Mouse (Mus musculus) forebrain, embryonic 14.5 days (tissue): Measurements from ENCODE around the gene Serf1. TPM values are rescaled to one million over a fixed set of nuclear protein-coding genes. Genes with fewer than 3 reads are reported as not detected.

Source experiments
- polyA plus RNA-seq: library from polyadenylated mRNA; unstranded; fragments of >200 nt; fragmentation: Nextera tagmentation; extraction: Ambion mirVana; gene quantifications from 2 replicates; pipeline ENCODE4 v1.2.1, GENCODE M21; 2014

Gene Serf1
- polyA plus RNA-seq, 1 experiment from 2014 or later, result 409 TPM

Other genes starting within 250 kb of the Serf1 start
- 3.1 and 3.6 TPM in 2 replicates for gene Cartpt, start 206.9 kb upstream of the Serf1 start, polyA plus RNA-seq
- gene Mccc2, start 92.4 kb upstream of the Serf1 start, polyA plus RNA-seq, result 37.5 and 38.7 TPM in 2 replicates
- 18.0 and 24.1 TPM in 2 replicates for gene Bdp1, start 3.9 kb upstream of the Serf1 start, polyA plus RNA-seq
- gene Smn1, start 16.8 kb downstream of the Serf1 start, polyA plus RNA-seq, result 57.0 and 61.0 TPM in 2 replicates
- 0.13 and 0.15 TPM in 2 replicates for gene Naip2, start 94.1 kb downstream of the Serf1 start, polyA plus RNA-seq
- 0.03 and 0.14 TPM in 2 replicates for gene Naip5, start 138.3 kb downstream of the Serf1 start, polyA plus RNA-seq
- gene Naip6, start 209.7 kb downstream of the Serf1 start, polyA plus RNA-seq, result not detected in 2 replicates